11 mouse cellular contexts compared by ENCODE assay signal in the genomic region with DNA sequence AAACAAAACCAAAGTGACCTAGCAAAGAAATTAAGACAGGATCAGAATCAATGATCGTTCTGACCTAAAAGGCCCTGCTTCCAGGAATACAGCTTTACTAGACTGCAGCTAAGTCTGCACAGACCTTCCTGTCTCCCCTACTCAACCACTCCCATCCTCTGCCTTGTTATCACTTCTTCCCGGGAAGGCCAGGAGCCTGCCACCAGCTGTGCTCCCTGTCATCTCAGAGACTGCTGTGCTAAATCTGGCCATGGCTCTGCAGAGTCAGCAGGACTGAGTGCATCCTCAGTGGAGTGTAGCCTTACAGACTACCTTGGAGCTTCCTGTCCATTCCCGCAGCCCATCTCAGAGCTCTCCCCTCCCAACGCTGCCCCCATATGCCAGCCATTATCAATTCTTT. TPM values are rescaled to one million over a fixed set of nuclear protein-coding genes. Genes with fewer than 3 reads are reported as not detected.
DNase-seq lines count a peak whose midpoint lies in the region; ATAC-seq lines count a peak whose summit lies in the region.
"Had no signal": no experiment of that assay in that cellular context is flagged by ENCODE, and none has a peak within 500 bp of the region (broad histone marks: within the 10 kb centered on the region; RNA-seq: fewer than 3 reads in every experiment).

No protein-coding gene starts in this region.

- no peaks in the 10 kb centered on the region for H3K9me3 ChIP-seq in hindbrain, embryonic 14.5 days (ENCODE audit: control insufficient read depth, low read length)
- H3K9me3 ChIP-seq in hindbrain, embryonic 13.5 days = no peaks in the 10 kb centered on the region
- no peaks in the 10 kb centered on the region for H3K9me3 ChIP-seq in heart, embryonic 14.5 days (ENCODE audit: control insufficient read depth, low read length)
- H3K9me3 ChIP-seq in liver, embryonic 15.5 days (replicated peaks) = no peaks in the 10 kb centered on the region
- H3K9me3 ChIP-seq in midbrain, embryonic 16.5 days (replicated peaks; ENCODE audit: control insufficient read depth, low read length, poor library complexity, severe bottlenecking) = no peaks in the 10 kb centered on the region

- H3K27ac ChIP-seq in hindbrain, embryonic 14.5 days = 0 out of 2 replicates have a peak overlapping the region, but pooled peaks have one; percentile 11
- no peak overlapping the region for H3K27ac ChIP-seq in hindbrain, embryonic 13.5 days
- peak overlapping the region; percentile 59 to 68 for H3K27ac ChIP-seq in heart, embryonic 14.5 days (replicated peaks in 1 of 2; ENCODE audit: control insufficient read depth in 1 of 2, insufficient read depth in 1 of 2, low read depth in 2 of 2, low read length in 2 of 2)
- peak overlapping the region; percentile 69 for H3K27ac ChIP-seq in liver, embryonic 15.5 days (replicated peaks)
- H3K27ac ChIP-seq in midbrain, embryonic 16.5 days (ENCODE audit: low read length) = no peak overlapping the region

- ATAC-seq in hindbrain, embryonic 14.5 days (ENCODE audit: low FRiP score) = no peak
- no peak for ATAC-seq in hindbrain, embryonic 13.5 days (ENCODE audit: low FRiP score)
- ATAC-seq in heart, embryonic 14.5 days (ENCODE audit: insufficient number of reproducible peaks, insufficient read depth, low FRiP score, low read depth) = peak; percentile 81
- ATAC-seq in liver, embryonic 15.5 days (ENCODE audit: insufficient read depth) = peak; percentile 63
- no peak for ATAC-seq in midbrain, embryonic 16.5 days

- H3K9ac ChIP-seq in hindbrain, embryonic 14.5 days = no peak overlapping the region
- no peak overlapping the region for H3K9ac ChIP-seq in hindbrain, embryonic 13.5 days
- H3K9ac ChIP-seq in heart, embryonic 14.5 days (ENCODE audit: low read length) = 0 out of 2 replicates have a peak overlapping the region, but pooled peaks have one; percentile 13
- no peak overlapping the region for H3K9ac ChIP-seq in liver, embryonic 15.5 days
- no peak overlapping the region for H3K9ac ChIP-seq in midbrain, embryonic 16.5 days (ENCODE audit: low read depth, low read length)

- H3K4me1 ChIP-seq in hindbrain, embryonic 14.5 days (replicated peaks; ENCODE audit: control insufficient read depth, insufficient read depth, low read length) = peaks cover 8% of the 10 kb centered on the region; the same call in 1 of the 2 replicates
- H3K4me1 ChIP-seq in hindbrain, embryonic 13.5 days (replicated peaks) = peaks cover 10% of the 10 kb centered on the region
- H3K4me1 ChIP-seq in heart, embryonic 14.5 days (ENCODE audit: control insufficient read depth in 2 of 2, insufficient read depth in 2 of 2, low read length in 2 of 2) = peaks cover 23 to 30% of the 10 kb centered on the region in 2 experiments
- peaks cover 35% of the 10 kb centered on the region for H3K4me1 ChIP-seq in liver, embryonic 15.5 days (replicated peaks)
- no peaks in the 10 kb centered on the region for H3K4me1 ChIP-seq in midbrain, embryonic 16.5 days (ENCODE audit: control insufficient read depth, insufficient read depth, low read length)

- H3K27me3 ChIP-seq in hindbrain, embryonic 14.5 days (ENCODE audit: control insufficient read depth, insufficient read depth, low read length) = no peaks in the 10 kb centered on the region
- no peaks in the 10 kb centered on the region for H3K27me3 ChIP-seq in hindbrain, embryonic 13.5 days
- H3K27me3 ChIP-seq in heart, embryonic 14.5 days (ENCODE audit: control insufficient read depth, insufficient read depth, low read length) = no peaks in the 10 kb centered on the region
- no peaks in the 10 kb centered on the region for H3K27me3 ChIP-seq in liver, embryonic 15.5 days
- no peaks in the 10 kb centered on the region; the same call in 1 of the 2 replicates for H3K27me3 ChIP-seq in midbrain, embryonic 16.5 days (ENCODE audit: control insufficient read depth, insufficient read depth, low read depth, low read length)

- H3K4me2 ChIP-seq in hindbrain, embryonic 14.5 days (replicated peaks) = no peak overlapping the region
- H3K4me2 ChIP-seq in hindbrain, embryonic 13.5 days = no peak overlapping the region
- H3K4me2 ChIP-seq in heart, embryonic 14.5 days (ENCODE audit: low read length) = peak overlapping the region; percentile 26; the same call in 1 of the 2 replicates
- no peak overlapping the region; the same call in 1 of the 2 replicates for H3K4me2 ChIP-seq in liver, embryonic 15.5 days
- no peak overlapping the region for H3K4me2 ChIP-seq in midbrain, embryonic 16.5 days (ENCODE audit: low read length)

- peak; percentile 33 for DNase-seq in adrenal gland, postnatal 14 days
- DNase-seq in adrenal gland, postnatal 25 days = no peak
- DNase-seq in hindbrain, embryonic 14.5 days (ENCODE audit: low spot score) = no peak
- DNase-seq in adrenal gland, postnatal 4 days (ENCODE audit: low spot score in 2 of 2) = no peak
- DNase-seq: adrenal gland, adult 2 months; cerebellum, adult 8-10 months; right cerebral cortex, postnatal 4 days had no signal

- H3K36me3 ChIP-seq in hindbrain, embryonic 14.5 days (replicated peaks; ENCODE audit: control insufficient read depth, insufficient read depth) = no peaks in the 10 kb centered on the region
- H3K36me3 ChIP-seq in hindbrain, embryonic 13.5 days = no peaks in the 10 kb centered on the region
- H3K36me3 ChIP-seq in heart, embryonic 14.5 days (ENCODE audit: control insufficient read depth, insufficient read depth, low read length) = no peaks in the 10 kb centered on the region
- peaks cover 2% of the 10 kb centered on the region; the same call in 1 of the 2 replicates for H3K36me3 ChIP-seq in liver, embryonic 15.5 days (replicated peaks)
- no peaks in the 10 kb centered on the region for H3K36me3 ChIP-seq in midbrain, embryonic 16.5 days (ENCODE audit: control insufficient read depth, insufficient read depth, low read length)

- 66% methylated on average over 4 of the region's 4 CpGs for WGBS in hindbrain, embryonic 14.5 days
- WGBS in hindbrain, embryonic 13.5 days = 72% methylated on average over 4 of the region's 4 CpGs
- 7% methylated on average over 4 of the region's 4 CpGs for WGBS in heart, embryonic 14.5 days
- WGBS in liver, embryonic 15.5 days (ENCODE audit: insufficient replicate concordance) = 37% methylated on average over 4 of the region's 4 CpGs
- WGBS in midbrain, embryonic 16.5 days = 77% methylated on average over 4 of the region's 4 CpGs

- H3K4me3 ChIP-seq in hindbrain, embryonic 14.5 days (replicated peaks; ENCODE audit: low read length) = no peak overlapping the region
- H3K4me3 ChIP-seq in hindbrain, embryonic 13.5 days = no peak overlapping the region
- no peak overlapping the region for H3K4me3 ChIP-seq in heart, embryonic 14.5 days (ENCODE audit: control insufficient read depth in 1 of 2, insufficient read depth in 1 of 2, low read depth in 1 of 2, low read length in 2 of 2)
- no peak overlapping the region for H3K4me3 ChIP-seq in liver, embryonic 15.5 days (replicated peaks)
- H3K4me3 ChIP-seq in midbrain, embryonic 16.5 days (ENCODE audit: low read depth, low read length) = no peak overlapping the region

RNA-seq across cellular contexts. Expression of gene Wdr59, which starts 11.5 kb away (rescaled TPM):
- total RNA-seq in adrenal gland, postnatal 14 days (2021) = 12.0 and 15.4 TPM in 2 replicates
- total RNA-seq in adrenal gland, postnatal 25 days (2021) = 12.9 and 15.0 TPM in 2 replicates
- 6.5 and 6.6 TPM in 2 replicates for polyA plus RNA-seq in hindbrain, embryonic 14.5 days (2014; fragmentation: Nextera tagmentation; extraction: Ambion mirVana)
- 7.4 and 8.3 TPM in 2 replicates for polyA plus RNA-seq in hindbrain, embryonic 13.5 days (2015; fragmentation: Nextera tagmentation; extraction: Ambion mirVana)
- polyA plus RNA-seq in heart, embryonic 14.5 days (2014; fragmentation: Nextera tagmentation; extraction: Ambion mirVana) = 3.0 and 3.4 TPM in 2 replicates
- polyA plus RNA-seq in liver, embryonic 15.5 days (2015; fragmentation: Nextera tagmentation; extraction: Ambion mirVana) = 1.6 and 1.7 TPM in 2 replicates
- total RNA-seq in adrenal gland, postnatal 4 days (2021) = 10 to 100 TPM; 16.1 to 16.4 TPM
- polyA plus RNA-seq in midbrain, embryonic 16.5 days (2015; fragmentation: Nextera tagmentation; extraction: Ambion mirVana) = 8.0 and 9.1 TPM in 2 replicates

RNA-seq across cellular contexts. Expression of gene Znrf1, which starts 25.5 kb away (rescaled TPM):
- 44.3 and 47.7 TPM in 2 replicates for total RNA-seq in adrenal gland, postnatal 14 days (2021)
- total RNA-seq in adrenal gland, postnatal 25 days (2021) = 46.1 and 61.9 TPM in 2 replicates
- polyA plus RNA-seq in hindbrain, embryonic 14.5 days (2014; fragmentation: Nextera tagmentation; extraction: Ambion mirVana) = 108 and 116 TPM in 2 replicates
- polyA plus RNA-seq in hindbrain, embryonic 13.5 days (2015; fragmentation: Nextera tagmentation; extraction: Ambion mirVana) = 77.3 and 80.0 TPM in 2 replicates
- 29.7 and 33.8 TPM in 2 replicates for polyA plus RNA-seq in heart, embryonic 14.5 days (2014; fragmentation: Nextera tagmentation; extraction: Ambion mirVana)
- 6.6 and 8.6 TPM in 2 replicates for polyA plus RNA-seq in liver, embryonic 15.5 days (2015; fragmentation: Nextera tagmentation; extraction: Ambion mirVana)
- 10 to 100 TPM; 69.8 to 76.9 TPM for total RNA-seq in adrenal gland, postnatal 4 days (2021)
- 73.2 and 73.4 TPM in 2 replicates for polyA plus RNA-seq in midbrain, embryonic 16.5 days (2015; fragmentation: Nextera tagmentation; extraction: Ambion mirVana)

Comparison
In these comparisons a context has a peak if more than half of its experiments do, and no peak if none do; other contexts are left out.
1. H3K27ac ChIP-seq: peak in hindbrain, embryonic 14.5 days (single experiment), heart, embryonic 14.5 days (2 of 2) and liver, embryonic 15.5 days (single experiment); none in hindbrain, embryonic 13.5 days (single experiment) and midbrain, embryonic 16.5 days (single experiment).
2. ATAC-seq: peak in heart, embryonic 14.5 days (single experiment) and liver, embryonic 15.5 days (single experiment); none in hindbrain, embryonic 14.5 days (single experiment), hindbrain, embryonic 13.5 days (single experiment) and midbrain, embryonic 16.5 days (single experiment).